Mouse (Mus musculus): Measurements from ENCODE around the gene Gba.

- TF ChIP-seq EP300 (IDR thresholded peaks at IDR 0.05; ENCODE audit: low read depth) = no peak
- TF ChIP-seq CTCF (IDR thresholded peaks at IDR 0.05; ENCODE audit: low read depth) = no peak
Observed at GRCm38 (mm10) chr3:89158651-89159050, 44.1 kb upstream of the Gba start.

Data from liver, postnatal 0 days (tissue).